Mouse (Mus musculus) hindbrain, embryonic 10.5 days (tissue): ENCODE measurements at regions not wholly inside any gene's neighbourhood (a gene's known extent, or its start where the extent isn't known, plus 50 kb on each side); places are given as distances from the start of the nearest gene placed in this dataset.
"Not testable (repeated sequence)": the region's sequence is repeated elsewhere in the genome, so short reads cannot be mapped to it uniquely, and the experiment has no call there.

Experiments
- DNase-seq: peaks from one replicate; pipeline ENCODE4 v3.0.0-alpha.2; 2017; ENCODE audit warnings: low spot score
- H3K27ac ChIP-seq: fragments of 300-500 bp; sonication (generic); 2 replicates; pipeline ENCODE4 v1.5.1; 2016; ENCODE audit warnings: mild to moderate bottlenecking, moderate library complexity
- H3K27me3 ChIP-seq: fragments of 300-500 bp; sonication (generic); 2 replicates; pipeline ENCODE4 v1.6.1; 2016; ENCODE audit warnings: mild to moderate bottlenecking; ENCODE audit not compliant: poor library complexity, insufficient read depth, severe bottlenecking
- H3K36me3 ChIP-seq: fragments of 300-500 bp; sonication (generic); 2 replicates; pipeline ENCODE4 v1.6.1; 2016; ENCODE audit warnings: mild to moderate bottlenecking, moderate library complexity
- H3K4me1 ChIP-seq: fragments of 300-500 bp; sonication (generic); replicated peaks from 2 replicates; pipeline ENCODE4 v1.6.1; 2016; ENCODE audit warnings: mild to moderate bottlenecking
- H3K4me3 ChIP-seq: fragments of 300-500 bp; sonication (generic); 2 replicates; pipeline ENCODE4 v1.5.1; 2016; ENCODE audit warnings: mild to moderate bottlenecking, moderate library complexity
- H3K9me3 ChIP-seq: fragments of 300-500 bp; sonication (generic); 2 replicates; pipeline ENCODE4 v1.6.1; 2016; ENCODE audit warnings: mild to moderate bottlenecking, moderate library complexity
- WGBS: fragments of 180-500 bp; shearing (Covaris S2); methylation state at CpG from one replicate; pipeline ENCODE4 v1.1.7; 2016; 5-methylcytosine and 5-hydroxymethylcytosine counted together

- no peaks in the 10 kb centered on the region for H3K27me3 ChIP-seq
- no peaks in the 10 kb centered on the region for H3K36me3 ChIP-seq
- H3K9me3 ChIP-seq = no peaks in the 10 kb centered on the region
- no peaks in the 10 kb centered on the region for H3K4me1 ChIP-seq
- no peak for DNase-seq
- H3K4me3 ChIP-seq = no peak overlapping the region
- WGBS = 79% methylated on average over 3 of the region's 3 CpGs
- H3K27ac ChIP-seq = no peak overlapping the region
These were observed 120.1 kb upstream of the Kcnj3 start for GRCm38 (mm10) chr2:55315627-55316026.

DNA sequence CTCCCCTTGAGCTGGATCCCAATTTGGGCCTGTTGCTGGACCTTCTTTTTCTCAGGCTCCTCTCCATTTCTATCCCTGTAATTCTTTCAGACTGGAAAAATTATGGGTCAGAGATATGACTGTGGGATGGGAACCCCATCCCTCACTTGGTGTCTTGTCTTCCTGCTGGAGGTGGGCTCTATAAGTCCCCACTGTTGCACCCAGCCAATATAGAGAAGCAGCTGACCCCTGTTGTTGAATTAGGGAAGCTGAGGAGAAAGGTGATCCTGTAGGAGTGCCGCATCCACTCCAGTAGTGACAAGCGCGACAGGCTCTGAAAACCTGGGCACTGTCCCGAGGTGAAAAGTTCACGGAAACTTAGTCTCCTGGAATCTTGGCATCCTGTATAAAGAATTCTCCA is 81.7 kb upstream of the Kcnj3 start:
- H3K4me3 ChIP-seq, H3K36me3 ChIP-seq, H3K27me3 ChIP-seq, H3K27ac ChIP-seq, DNase-seq, H3K9me3 ChIP-seq, H3K4me1 ChIP-seq: not testable (repeated sequence)
- 89% methylated on average over 5 of the region's 5 CpGs for whole genome bisulfite sequencing
